Comparison of ENCODE assay signal across 8 mouse cellular contexts in the genomic region with DNA sequence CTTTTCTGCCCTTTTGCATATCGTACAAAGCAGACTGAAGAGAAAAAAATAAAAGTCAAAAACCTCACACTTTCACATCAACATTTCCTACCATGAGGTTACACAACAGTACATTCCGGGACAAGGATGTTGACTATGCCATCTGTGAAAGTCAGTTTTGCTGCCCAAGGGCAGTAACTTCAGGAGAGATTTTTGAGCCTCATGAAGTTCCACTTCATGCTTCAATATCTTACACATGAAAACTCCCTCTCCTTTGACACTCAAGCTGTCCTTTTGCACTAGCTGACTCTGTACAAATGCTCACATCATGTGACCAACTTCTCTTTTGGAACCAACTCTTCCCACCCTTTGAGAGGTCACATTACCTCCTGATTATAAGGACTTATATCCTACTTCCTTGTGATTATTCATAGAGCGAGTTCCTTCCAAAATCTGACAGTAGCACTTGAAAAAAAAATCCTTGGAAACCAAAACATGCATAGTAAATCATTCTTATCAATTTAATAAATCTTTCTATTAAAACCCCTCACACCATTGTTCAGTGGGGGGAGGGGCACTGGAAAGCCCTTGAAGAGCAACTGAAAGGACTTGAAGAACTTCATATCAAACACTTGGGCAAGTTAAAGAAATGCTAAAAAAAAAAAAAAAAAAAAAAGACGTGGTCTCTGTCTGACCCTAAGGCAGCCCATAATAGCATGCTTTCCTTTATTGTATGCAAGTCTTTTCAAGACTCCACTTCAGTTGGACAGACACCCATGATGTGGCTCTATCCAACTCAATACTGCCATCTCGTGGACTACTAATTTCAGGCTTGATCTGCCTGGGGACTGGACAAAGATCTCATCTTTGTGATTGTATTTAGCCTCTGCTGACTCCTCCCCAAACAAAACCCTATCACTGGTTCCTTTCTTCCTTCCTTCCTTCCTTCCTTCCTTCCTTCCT.
DNase-seq lines count a peak whose midpoint lies in the region; ATAC-seq lines count a peak whose summit lies in the region.

No protein-coding gene starts in this region.

- H3K4me2 ChIP-seq in hindbrain, embryonic 16.5 days (ENCODE audit: low read length) = no peak overlapping the region

- H3K27me3 ChIP-seq in hindbrain, embryonic 16.5 days (replicated peaks; ENCODE audit: control insufficient read depth, insufficient read depth, low read length) = no peaks in the 10 kb centered on the region

- ATAC-seq in hindbrain, embryonic 16.5 days = peak; percentile 69
- peak; percentile 90 for ATAC-seq in megakaryocyte-erythroid progenitor cell, adult 5-6 weeks (replicated peaks; ENCODE audit: low FRiP score, low TSS enrichment, poor library complexity, severe bottlenecking)

- no peak overlapping the region for H3K9ac ChIP-seq in hindbrain, embryonic 16.5 days (ENCODE audit: low read depth, low read length)

- no peaks in the 10 kb centered on the region for H3K9me3 ChIP-seq in hindbrain, embryonic 16.5 days (ENCODE audit: control insufficient read depth, low read length)

- 53% methylated on average over 5 of the region's 5 CpGs for WGBS in hindbrain, embryonic 16.5 days

- no peaks in the 10 kb centered on the region; the same call in 1 of the 2 replicates for H3K36me3 ChIP-seq in hindbrain, embryonic 16.5 days (ENCODE audit: control insufficient read depth, insufficient read depth, low read length)

- intact Hi-C loops in left cerebral cortex, postnatal 10 days (cut with DNase I) = loop anchor here (5.0 to 10.0 kb wide), 2 partner anchors 117 to 1299 kb away; no protein-coding TSS in a partner anchor

- peaks cover 5% of the 10 kb centered on the region for H3K4me1 ChIP-seq in hindbrain, embryonic 16.5 days (ENCODE audit: control insufficient read depth, insufficient read depth, low read depth, low read length)

- H3K27ac ChIP-seq in hindbrain, embryonic 16.5 days (ENCODE audit: low read depth, low read length) = no peak overlapping the region

- DNase-seq in urinary bladder, postnatal 14 days (ENCODE audit: low spot score) = peak; percentile 72
- DNase-seq in urinary bladder, postnatal 10 days (ENCODE audit: low spot score) = no peak
- peak; percentile 5 for DNase-seq in cerebellum, adult 9-11 months
- peak; percentile 84 for DNase-seq in gastrocnemius, adult 18-20 months (ENCODE audit: low spot score)
- DNase-seq in left cerebral cortex, postnatal 10 days (ENCODE audit: extremely low spot score in 1 of 2, low spot score in 2 of 2) = peak; percentile 52 to 75
- peak; percentile 48 to 63 for DNase-seq in spleen, postnatal 36 days (ENCODE audit: low spot score in 2 of 2)

- H3K4me3 ChIP-seq in hindbrain, embryonic 16.5 days (ENCODE audit: low read length) = no peak overlapping the region
